Mouse (Mus musculus): ENCODE results near the gene Lama5.
A peak's percentile ranks its signal among the peaks of the same experiment; 100 is the strongest.

- peak; percentile 80 for TF ChIP-seq CTCF (IDR thresholded peaks at IDR 0.05)
- no peak for TF ChIP-seq EP300 (IDR thresholded peaks at IDR 0.05)
These were observed 17.8 kb downstream of the Lama5 start for GRCm38 (mm10) chr2:180207840-180208239.
